Mouse (Mus musculus): ENCODE measurements around the gene Spata6.

GRCm38 (mm10) chr4:111671440-111671839 lies 48.3 kb upstream of the Spata6 start:
- no peak for TF ChIP-seq CTCF (IDR thresholded peaks at IDR 0.05; ENCODE audit: control insufficient read depth, insufficient read depth, insufficient replicate concordance, low read depth, low read length)
- no peak for TF ChIP-seq POLR2A (IDR thresholded peaks at IDR 0.05; ENCODE audit: control insufficient read depth, low read depth, low read length)

All from testis, adult 2 months (tissue).